Mouse (Mus musculus): ENCODE results near the gene Ppp1ca.

The Ppp1ca gene

GRCm38 (mm10) chr19:4213524-4213974 is 21.7 kb downstream of the Ppp1ca start:
- no peak for DNase-seq (ENCODE audit: low read depth)

- DNase-seq (ENCODE audit: low read depth), result no peak
These were observed 22.4 kb downstream of the Ppp1ca start, which contains the start of the genes Clcf1 and AC109138.7 for GRCm38 (mm10) chr19:4214071-4214770. Gene Clcf1, plus strand, starts transcription at chr19:4214238. Gene AC109138.7, plus strand, starts transcription at chr19:4214357.

GRCm38 (mm10) chr19:4214771-4215450 is 23.0 kb downstream of the Ppp1ca start:
- DNase-seq (ENCODE audit: low read depth), result no peak

- DNase-seq (ENCODE audit: low read depth), result no peak
These were observed 23.6 kb downstream of the Ppp1ca start for GRCm38 (mm10) chr19:4215451-4215840.

- DNase-seq (ENCODE audit: low read depth), result no peak
These were observed 24.3 kb downstream of the Ppp1ca start for GRCm38 (mm10) chr19:4216041-4216685.

- no peak for DNase-seq (ENCODE audit: low read depth)
These were observed 25.3 kb downstream of the Ppp1ca start for GRCm38 (mm10) chr19:4217140-4217539.

GRCm38 (mm10) chr19:4217855-4218254 is 26.0 kb downstream of the Ppp1ca start:
- DNase-seq (ENCODE audit: low read depth), result no peak

GRCm38 (mm10) chr19:4218293-4218692 is 26.4 kb downstream of the Ppp1ca start:
- DNase-seq (ENCODE audit: low read depth), result no peak

- no peak for DNase-seq (ENCODE audit: low read depth)
These were observed 26.9 kb downstream of the Ppp1ca start for GRCm38 (mm10) chr19:4218784-4219183.

GRCm38 (mm10) chr19:4219943-4220342 is 28.1 kb downstream of the Ppp1ca start:
- no peak for DNase-seq (ENCODE audit: low read depth)

- DNase-seq (ENCODE audit: low read depth), result no peak
These were observed 28.6 kb downstream of the Ppp1ca start for GRCm38 (mm10) chr19:4220416-4220815.

- no peak for DNase-seq (ENCODE audit: low read depth)
These were observed 29.3 kb downstream of the Ppp1ca start for GRCm38 (mm10) chr19:4220957-4221743.

- no peak for DNase-seq (ENCODE audit: low read depth)
These were observed 30.3 kb downstream of the Ppp1ca start for GRCm38 (mm10) chr19:4222165-4222564.

- no peak for DNase-seq (ENCODE audit: low read depth)
These were observed 34.9 kb downstream of the Ppp1ca start for GRCm38 (mm10) chr19:4226779-4227178.

GRCm38 (mm10) chr19:4227446-4227845 is 35.6 kb downstream of the Ppp1ca start:
- no peak for DNase-seq (ENCODE audit: low read depth)

- DNase-seq (ENCODE audit: low read depth), result peak; percentile 76
These were observed 36.2 kb downstream of the Ppp1ca start for GRCm38 (mm10) chr19:4227894-4228678.

- no peak for DNase-seq (ENCODE audit: low read depth)
These were observed 37.0 kb downstream of the Ppp1ca start for GRCm38 (mm10) chr19:4228891-4229290.

- DNase-seq (ENCODE audit: low read depth), result no peak
These were observed 37.7 kb downstream of the Ppp1ca start for GRCm38 (mm10) chr19:4229451-4230076.

GRCm38 (mm10) chr19:4230415-4230814 is 38.5 kb downstream of the Ppp1ca start:
- no peak for DNase-seq (ENCODE audit: low read depth)

- peak; percentile 90 for DNase-seq (ENCODE audit: low read depth)
These were observed 39.7 kb downstream of the Ppp1ca start, which contains the start of gene Pold4 for GRCm38 (mm10) chr19:4231253-4232185. Gene Pold4, plus strand, starts transcription at chr19:4231899.
